Mouse (Mus musculus): ENCODE measurements around the gene Foxp1.

GRCm38 (mm10) chr6:98933135-98933724 is 589.3 kb downstream of the Foxp1 start:
- TF ChIP-seq POLR2AphosphoS5 (IDR thresholded peaks at IDR 0.05; ENCODE audit: insufficient replicate concordance, low read depth, low read length) (no peak), CTCF (IDR thresholded peaks at IDR 0.05; ENCODE audit: low read depth, low read length) (no peak), TAL1 (conservative IDR thresholded peaks at IDR 0.05; ENCODE audit: low read depth, low read length) (no peak), GATA1 (IDR thresholded peaks at IDR 0.05; ENCODE audit: borderline replicate concordance, low read length) (no peak), GATA2 (IDR thresholded peaks at IDR 0.05; ENCODE audit: borderline replicate concordance, low read depth, low read length) (no peak)

All from G1E (cell line).